Mouse (Mus musculus) testis, adult 2 months (tissue): ENCODE measurements at regions not wholly inside any gene's neighbourhood (a gene's known extent, or its start where the extent isn't known, plus 50 kb on each side); places are given as distances from the start of the nearest gene placed in this dataset.

ENCODE experiments used
- CTCF ChIP-seq: fragments of 200-500 bp; IDR thresholded peaks from 2 replicates; pipeline ENCODE4 v1.5.1; 2012; ENCODE audit warnings: low read depth, mild to moderate bottlenecking, inconsistent platforms, low read length, moderate library complexity; ENCODE audit not compliant: control insufficient read depth, insufficient read depth, insufficient replicate concordance
- POLR2A ChIP-seq: fragments of 200-500 bp; IDR thresholded peaks from 2 replicates; pipeline ENCODE4 v1.6.1; 2012; ENCODE audit warnings: low read depth, mild to moderate bottlenecking, inconsistent platforms, low read length, moderate library complexity; ENCODE audit not compliant: control insufficient read depth

DNA sequence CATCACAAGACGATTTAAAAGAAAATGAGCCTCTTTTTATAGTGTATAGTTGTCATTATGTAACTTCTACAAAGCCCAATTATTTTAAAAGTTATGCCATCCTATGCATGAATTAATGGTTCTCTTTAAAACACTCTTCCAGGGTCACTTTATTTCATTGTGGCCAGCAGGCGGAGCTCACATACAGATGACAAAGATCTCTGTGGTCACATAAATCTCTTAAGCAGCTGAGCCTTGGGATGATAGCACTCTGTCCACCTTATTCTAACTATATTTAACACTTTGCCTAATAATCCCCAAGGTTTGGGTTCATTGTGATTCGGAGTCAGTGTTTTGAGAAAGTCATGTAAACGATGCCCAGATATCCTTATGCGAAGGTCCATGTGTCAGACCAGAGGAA lies 56.9 kb upstream of the Phactr1 start:
- TF ChIP-seq CTCF (no peak), POLR2A (no peak)
